Mouse (Mus musculus) stomach, embryonic 16.5 days (tissue): ENCODE results near the gene Gm10842. TPM values are rescaled to one million over a fixed set of nuclear protein-coding genes. Genes with fewer than 3 reads are reported as not detected.
"Not testable (repeated sequence)": the region's sequence is repeated elsewhere in the genome, so short reads cannot be mapped to it uniquely, and the experiment has no call there.

Source experiments
- ATAC-seq: fragments of 200-750 bp; cut with Nextera tagmentation; 2 replicates; pipeline ENCODE4 v1.8.0; 2017; ENCODE audit warnings: moderate number of reproducible peaks, moderate TSS enrichment; ENCODE audit not compliant: insufficient read depth, low FRiP score
- H3K27ac ChIP-seq: fragments of 300-500 bp; sonication (generic); 2 replicates; pipeline ENCODE4 v1.5.1; 2014; ENCODE audit warnings: low read length
- H3K27me3 ChIP-seq: fragments of 300-500 bp; sonication (generic); 2 replicates; pipeline ENCODE4 v1.6.1; 2014; ENCODE audit warnings: low read length, control low read depth, mixed read lengths; ENCODE audit not compliant: control insufficient read depth, insufficient read depth
- H3K36me3 ChIP-seq: fragments of 300-500 bp; sonication (generic); 2 replicates; pipeline ENCODE4 v1.6.1; 2014; ENCODE audit warnings: low read length; ENCODE audit not compliant: control insufficient read depth, insufficient read depth
- H3K4me1 ChIP-seq: fragments of 300-500 bp; sonication (generic); 2 replicates; pipeline ENCODE4 v1.6.1; 2014; ENCODE audit warnings: low read length, control low read depth, mixed read lengths; ENCODE audit not compliant: control insufficient read depth, insufficient read depth
- H3K4me2 ChIP-seq: fragments of 300-500 bp; sonication (generic); 2 replicates; pipeline ENCODE4 v1.6.1; 2014; ENCODE audit warnings: low read depth, low read length, mixed read lengths
- H3K4me3 ChIP-seq: fragments of 300-500 bp; sonication (generic); replicated peaks from 2 replicates; pipeline ENCODE4 v1.5.1; 2014; ENCODE audit warnings: mild to moderate bottlenecking, low read length
- H3K9ac ChIP-seq: fragments of 300-500 bp; sonication (generic); 2 replicates; pipeline ENCODE4 v1.6.1; 2014; ENCODE audit warnings: low read length
- H3K9me3 ChIP-seq: fragments of 300-500 bp; sonication (generic); replicated peaks from 2 replicates; pipeline ENCODE4 v1.6.1; 2016; ENCODE audit warnings: low read length, control low read depth; ENCODE audit not compliant: control insufficient read depth
- WGBS: fragments of 180-500 bp; shearing (Covaris S2); extraction: QIAGEN DNeasy Blood & Tissue Kit; methylation state at CpG from one replicate; pipeline ENCODE4 v1.1.7; 2014; 5-methylcytosine and 5-hydroxymethylcytosine counted together
- polyA plus RNA-seq: library from polyadenylated mRNA; unstranded; fragments of >200 nt; fragmentation: Nextera tagmentation; extraction: Ambion mirVana; gene quantifications from 2 replicates; pipeline ENCODE4 v1.2.1, GENCODE M21; 2015

Gene Gm10842
- polyA plus RNA-seq, 1 experiment from 2014 or later: not detected

- H3K27me3 ChIP-seq, H3K9ac ChIP-seq, ATAC-seq, H3K9me3 ChIP-seq, H3K4me2 ChIP-seq, H3K4me3 ChIP-seq, H3K4me1 ChIP-seq, H3K27ac ChIP-seq: not testable (repeated sequence)
- WGBS: 92% methylated on average over 2 of the region's 2 CpGs
- H3K36me3 ChIP-seq: peaks cover 13% of the 10 kb centered on the region
These were observed 9.4 kb upstream of the Gm10842 start for GRCm38 (mm10) chr11:105137255-105137654.

DNA sequence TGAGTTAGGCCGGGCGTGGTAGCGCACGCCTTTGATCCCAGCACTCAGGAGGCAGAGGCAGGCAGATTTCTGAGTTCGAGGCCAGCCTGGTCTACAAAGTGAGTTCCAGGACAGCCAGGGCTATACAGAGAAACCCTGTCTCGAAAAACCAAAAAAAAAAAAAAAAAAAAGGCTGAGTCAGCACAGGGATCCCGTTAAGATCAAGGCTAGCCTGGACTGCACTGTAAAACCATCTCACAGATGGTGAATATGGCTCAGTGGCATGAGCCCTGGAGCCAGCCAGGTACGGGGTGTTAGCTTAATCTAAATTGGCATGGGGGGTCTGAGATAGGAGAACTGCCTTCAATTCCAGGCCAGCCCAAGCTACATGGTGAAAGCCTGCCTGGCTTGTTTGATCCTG is 6.2 kb upstream of the Gm10842 start:
- not testable (repeated sequence) for H3K9ac ChIP-seq, H3K27me3 ChIP-seq, H3K27ac ChIP-seq, H3K4me2 ChIP-seq, H3K9me3 ChIP-seq, ATAC-seq, H3K4me1 ChIP-seq, H3K4me3 ChIP-seq
- peaks cover 12% of the 10 kb centered on the region for H3K36me3 ChIP-seq
- 96% methylated on average over 7 of the region's 8 CpGs for WGBS

DNA sequence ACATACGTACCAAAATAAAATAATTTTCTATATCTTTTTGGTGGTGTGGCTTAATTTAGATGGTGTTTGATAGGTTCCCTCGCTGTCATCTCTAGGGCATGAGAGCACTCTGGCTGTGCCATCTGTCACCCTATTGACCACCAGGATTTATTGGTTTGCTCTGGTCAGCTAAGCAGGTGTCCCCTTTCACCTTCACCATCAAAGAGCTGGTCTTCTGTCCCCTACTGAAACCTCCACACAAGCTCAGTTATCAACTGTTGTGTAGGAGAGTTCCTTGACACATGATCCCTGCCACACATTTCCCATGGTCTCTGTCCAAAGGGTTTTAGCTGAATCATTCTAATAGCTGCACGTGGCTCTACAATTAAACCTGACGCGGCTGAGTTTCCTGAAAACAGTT is 5.6 kb upstream of the Gm10842 start:
- ATAC-seq: no peak
- WGBS: 93% methylated on average over 5 of the region's 5 CpGs

GRCm38 (mm10) chr11:105143564-105143963 is 3.1 kb upstream of the Gm10842 start:
- Histone ChIP-seq H3K9me3 (no peaks in the 10 kb centered on the region), H3K4me1 (no peaks in the 10 kb centered on the region), H3K27ac (no peak overlapping the region), H3K4me3 (no peak overlapping the region), H3K27me3 (no peaks in the 10 kb centered on the region), H3K9ac (no peak overlapping the region), H3K36me3 (peaks cover 8% of the 10 kb centered on the region), H3K4me2 (no peak overlapping the region)
- ATAC-seq: no peak

More for the DNA sequence above, 5.6 kb upstream of the Gm10842 start:
- H3K4me2 ChIP-seq: no peak overlapping the region
- no peak overlapping the region for H3K9ac ChIP-seq
- H3K4me3 ChIP-seq: no peak overlapping the region
- H3K36me3 ChIP-seq: peaks cover 8% of the 10 kb centered on the region
- H3K27me3 ChIP-seq: no peaks in the 10 kb centered on the region
- no peaks in the 10 kb centered on the region for H3K4me1 ChIP-seq
- no peak overlapping the region for H3K27ac ChIP-seq
- no peaks in the 10 kb centered on the region for H3K9me3 ChIP-seq

DNA sequence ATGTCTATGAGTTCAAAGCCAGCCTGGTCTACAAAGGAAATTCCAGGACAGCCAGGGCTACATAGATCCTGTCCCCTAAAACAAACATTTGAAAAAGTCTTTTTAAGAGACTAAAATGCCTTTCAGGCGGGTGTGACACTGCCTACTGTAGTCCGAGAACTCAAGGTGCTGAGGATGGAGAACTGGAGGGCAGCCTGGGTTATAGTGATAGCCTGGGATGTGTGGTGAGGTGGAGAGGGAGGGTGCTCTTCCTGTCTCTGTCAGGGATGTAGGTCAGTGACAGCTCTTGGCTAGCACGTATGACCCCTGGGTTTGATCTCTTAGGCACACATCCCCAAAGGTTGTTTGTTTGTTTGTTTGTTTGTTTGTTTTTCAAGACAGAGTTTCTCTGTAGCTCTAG is 2.6 kb upstream of the Gm10842 start:
- H3K4me3 ChIP-seq: no peak overlapping the region
- no peak overlapping the region for H3K4me2 ChIP-seq
- H3K27ac ChIP-seq: no peak overlapping the region
- H3K4me1 ChIP-seq: no peaks in the 10 kb centered on the region
- ATAC-seq: no peak
- H3K9me3 ChIP-seq: no peaks in the 10 kb centered on the region
- no peaks in the 10 kb centered on the region for H3K27me3 ChIP-seq
- peaks cover 8% of the 10 kb centered on the region for H3K36me3 ChIP-seq
- WGBS: 85% methylated on average over 3 of the region's 3 CpGs
- H3K9ac ChIP-seq: no peak overlapping the region

DNA sequence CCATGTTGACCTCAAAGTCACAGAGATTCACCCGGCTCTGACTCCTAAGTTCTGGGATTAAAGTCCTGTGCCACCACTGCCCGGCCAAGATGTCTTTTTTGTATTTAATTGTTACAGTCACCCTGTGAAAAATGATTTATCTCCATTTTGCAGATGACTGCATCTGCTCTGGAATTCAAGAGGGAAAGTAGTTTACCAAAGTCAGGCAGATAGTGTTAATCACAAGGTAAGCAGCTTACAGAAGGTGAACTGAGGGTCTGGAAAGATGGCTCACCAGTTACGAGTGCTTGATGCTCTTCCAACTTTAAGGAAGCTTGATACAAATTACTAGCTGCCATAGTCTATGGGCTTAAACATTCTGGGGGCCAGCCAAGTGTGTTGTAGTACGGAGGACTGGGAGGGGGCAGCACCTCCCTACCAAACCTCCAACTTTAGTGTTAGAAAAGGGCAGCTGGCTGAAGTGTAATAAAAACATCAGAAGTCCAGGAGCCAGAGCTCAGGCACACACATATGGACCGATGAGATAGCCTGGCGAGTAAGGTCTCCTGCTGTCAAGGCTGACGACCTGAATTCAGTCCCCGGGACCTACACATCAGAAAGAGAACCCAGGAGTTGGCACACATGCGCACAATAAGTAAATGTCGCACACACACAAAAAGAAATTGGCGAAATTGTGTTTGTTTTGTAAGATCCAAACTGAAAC is 2.0 kb upstream of the Gm10842 start:
- Histone ChIP-seq H3K27me3 (no peaks in the 10 kb centered on the region), H3K4me1 (no peaks in the 10 kb centered on the region), H3K4me2 (no peak overlapping the region), H3K9me3 (no peaks in the 10 kb centered on the region), H3K4me3 (no peak overlapping the region), H3K27ac (no peak overlapping the region), H3K9ac (no peak overlapping the region), H3K36me3 (peaks cover 4% of the 10 kb centered on the region)
- 67% methylated on average over 11 of the region's 11 CpGs for WGBS
- ATAC-seq: no peak

DNA sequence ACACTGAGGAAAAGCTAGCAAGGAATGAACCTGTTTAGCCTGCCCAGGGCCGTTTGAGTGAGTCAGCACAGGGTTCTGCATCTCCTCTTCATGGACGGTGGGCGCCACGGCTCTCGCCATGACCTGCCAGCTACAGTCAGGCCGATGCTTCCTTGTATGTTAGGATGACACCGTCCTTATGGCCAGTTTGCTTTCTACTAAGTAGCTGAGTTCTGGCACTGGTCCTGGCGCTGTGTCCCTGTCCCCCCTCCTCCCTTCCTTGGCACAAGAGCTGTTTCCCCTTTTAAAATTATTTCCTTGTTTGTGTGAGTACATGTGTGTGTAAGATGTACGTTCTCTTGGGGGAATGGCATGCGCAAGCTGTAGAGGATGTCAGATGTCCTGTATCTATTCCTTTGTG is 1.5 kb upstream of the Gm10842 start:
- Histone ChIP-seq H3K4me3 (no peak overlapping the region), H3K4me2 (no peak overlapping the region), H3K27me3 (no peaks in the 10 kb centered on the region), H3K4me1 (no peaks in the 10 kb centered on the region), H3K9ac (no peak overlapping the region), H3K36me3 (0 out of 2 replicates have a peak, but pooled peaks cover 2% of the 10 kb centered on the region), H3K9me3 (no peaks in the 10 kb centered on the region), H3K27ac (no peak overlapping the region)
- no peak for ATAC-seq
- 72% methylated on average over 10 of the region's 10 CpGs for WGBS

DNA sequence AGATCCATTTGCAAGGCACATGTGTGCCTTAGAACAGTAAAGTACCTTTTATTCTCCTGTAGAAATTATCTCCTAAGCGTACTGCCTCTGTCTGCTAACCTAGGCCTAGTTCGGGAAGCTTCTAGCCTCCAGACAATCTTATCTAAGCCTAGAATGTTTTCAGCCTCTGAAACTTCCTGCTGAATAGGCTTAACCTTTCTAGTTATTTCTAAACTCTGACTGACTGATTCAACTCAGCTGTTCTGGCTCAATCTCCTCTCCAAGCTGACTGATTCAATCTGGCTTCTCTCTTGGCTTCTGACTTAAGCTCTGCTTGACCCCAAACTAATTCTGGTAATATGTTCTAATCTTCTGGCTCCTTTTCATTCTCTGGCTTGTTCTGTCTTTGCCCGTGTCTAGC is 2.7 kb downstream of the Gm10842 start:
- no peaks in the 10 kb centered on the region for H3K36me3 ChIP-seq
- no peak overlapping the region for H3K9ac ChIP-seq
- ATAC-seq: no peak
- H3K4me1 ChIP-seq: peaks cover 14% of the 10 kb centered on the region
- no peak overlapping the region for H3K27ac ChIP-seq
- H3K4me2 ChIP-seq: no peak overlapping the region
- H3K9me3 ChIP-seq: no peaks in the 10 kb centered on the region
- H3K4me3 ChIP-seq: no peak overlapping the region
- WGBS: 55% methylated on average over 3 of the region's 3 CpGs
- no peaks in the 10 kb centered on the region for H3K27me3 ChIP-seq

GRCm38 (mm10) chr11:105149766-105150165 is 3.1 kb downstream of the Gm10842 start:
- 94% methylated on average over 1 of the region's 1 CpGs for WGBS
- Histone ChIP-seq H3K9me3 (no peaks in the 10 kb centered on the region), H3K4me3 (no peak overlapping the region), H3K4me2 (no peak overlapping the region), H3K27me3 (no peaks in the 10 kb centered on the region), H3K27ac (no peak overlapping the region), H3K9ac (no peak overlapping the region), H3K4me1 (peaks cover 14% of the 10 kb centered on the region), H3K36me3 (no peaks in the 10 kb centered on the region)
- no peak for ATAC-seq
